Mouse (Mus musculus) heart, postnatal 36 days (tissue): Measurements from ENCODE around the gene Il1rap. TPM values are rescaled to one million over a fixed set of nuclear protein-coding genes. Genes with fewer than 3 reads are reported as not detected.

Source experiments
- DNase-seq, 2 experiments: peaks; one replicate each; pipeline ENCODE4 v3.0.0; 2021 to 2022
- intact Hi-C: fragments of 180-260 bp; cut with DNase I; formaldehyde crosslinking; loops from one replicate; pipeline ENCODE4 v1.15.1; 2025
- total RNA-seq, 2 experiments: library from RNA; stranded (reverse); gene quantifications; 2 replicates each; pipeline ENCODE4 v1.2.3; 2021

Gene Il1rap
- total RNA-seq, 2 experiments from 2014 or later = 3.9 to 4.1 TPM

- peak; percentile 21 to 25 for DNase-seq
- intact Hi-C loops = no loop called here
These were observed 141.0 kb downstream of the Il1rap start for GRCm38 (mm10) chr16:26722464-26722863.

DNA sequence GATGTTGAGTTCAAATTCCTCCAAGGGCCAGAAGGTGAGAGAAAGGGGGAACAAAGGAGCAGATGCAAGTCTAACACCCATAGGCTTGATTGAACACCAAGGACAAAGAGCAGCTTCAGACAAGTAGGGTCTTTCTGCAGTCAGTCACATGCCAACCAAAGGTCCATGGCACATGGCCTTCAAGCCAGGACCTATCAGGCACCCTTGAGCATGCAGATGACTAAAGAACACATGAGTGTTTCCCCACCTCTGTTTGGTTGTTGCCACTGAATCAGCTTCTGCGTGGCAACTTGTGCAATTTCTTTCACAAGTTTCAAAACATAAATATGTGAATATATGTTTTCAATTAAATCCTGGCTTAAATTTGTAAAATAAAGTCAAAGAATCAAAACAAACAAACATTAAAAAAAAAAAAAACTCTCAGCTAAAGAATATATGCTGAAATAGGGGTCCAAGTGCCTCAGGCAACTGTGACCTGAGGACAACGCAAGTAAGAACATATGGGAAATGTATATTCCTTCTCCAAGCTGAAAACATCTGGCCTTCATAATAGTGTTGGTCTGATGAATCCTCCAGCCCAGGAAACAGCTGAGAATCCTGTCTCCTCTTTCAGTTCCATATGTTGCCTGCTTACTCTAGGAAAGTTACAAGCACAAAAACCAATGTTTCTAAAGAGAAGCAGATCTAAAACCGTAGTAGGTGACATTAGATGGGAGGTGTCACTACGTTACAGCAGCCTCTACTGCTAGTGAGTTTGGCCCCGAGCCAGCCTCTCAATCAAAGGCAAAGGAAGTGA is 142.6 kb downstream of the Il1rap start:
- no peak for DNase-seq
- intact Hi-C loops = no loop called here

DNA sequence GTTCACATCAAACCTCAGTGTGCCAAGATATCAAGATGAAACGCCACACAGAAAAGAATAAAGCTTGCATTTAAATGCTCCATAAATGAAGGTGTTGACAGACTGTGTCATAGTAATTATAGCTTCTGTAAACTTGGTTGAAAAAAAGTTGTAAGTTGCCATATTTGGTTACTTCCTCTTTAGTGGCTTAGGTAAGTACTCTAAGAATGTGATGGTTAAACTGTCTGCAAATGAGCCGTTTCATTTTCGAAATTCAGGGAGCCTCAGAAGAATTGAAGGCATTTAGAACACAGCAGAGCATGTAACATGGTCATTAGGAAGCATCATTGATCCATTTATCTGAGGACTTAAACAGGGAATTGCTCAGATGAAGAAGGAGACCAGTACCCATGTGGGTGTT is 146.6 kb downstream of the Il1rap start:
- no peak for DNase-seq
- intact Hi-C loops = no loop called here

GRCm38 (mm10) chr16:26730941-26731340 is 149.4 kb downstream of the Il1rap start:
- intact Hi-C loops = no loop called here
- no peak for DNase-seq

DNA sequence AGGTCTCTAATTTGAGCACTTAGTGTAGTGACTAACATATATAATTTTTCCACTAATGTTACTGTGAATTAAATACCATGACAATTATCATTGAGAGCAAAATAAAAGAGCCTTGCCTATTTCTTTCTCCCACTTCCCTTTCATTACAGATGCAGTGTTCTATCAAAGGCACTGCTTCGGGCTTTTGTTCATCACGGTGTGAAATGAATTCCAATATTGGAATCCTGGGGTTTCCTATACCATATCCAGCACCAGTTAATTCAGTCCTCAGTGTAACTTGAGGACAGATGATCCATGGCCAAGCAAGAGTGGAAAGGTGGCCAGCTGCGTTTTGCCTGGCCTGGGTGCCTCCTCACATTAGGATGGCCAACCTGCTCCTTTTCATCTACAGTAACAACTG is 151.1 kb downstream of the Il1rap start:
- no peak for DNase-seq
- intact Hi-C loops = no loop called here

GRCm38 (mm10) chr16:26755381-26756155 is 174.1 kb downstream of the Il1rap start:
- intact Hi-C loops = no loop called here
- no peak for DNase-seq

DNA sequence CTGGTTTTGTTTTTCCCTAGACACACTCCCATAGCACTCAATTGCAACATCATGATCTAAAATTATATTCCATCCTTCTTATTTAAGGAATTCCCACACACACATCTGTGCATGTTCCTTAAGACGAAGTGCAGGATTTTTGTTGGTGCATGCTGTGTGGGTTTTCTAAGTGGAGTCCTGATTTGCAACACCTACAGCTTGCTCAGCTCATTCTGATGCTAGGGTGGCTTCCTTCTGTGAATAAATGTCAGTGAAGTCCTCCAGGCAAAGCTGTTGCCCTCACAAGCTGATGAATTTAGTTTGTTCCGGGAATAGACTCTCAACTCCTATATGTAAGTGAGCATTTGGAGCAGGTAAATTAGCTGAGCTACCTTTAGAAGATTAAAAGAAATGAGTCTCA is 194.5 kb downstream of the Il1rap start:
- DNase-seq = no peak
- intact Hi-C loops = no loop called here

DNA sequence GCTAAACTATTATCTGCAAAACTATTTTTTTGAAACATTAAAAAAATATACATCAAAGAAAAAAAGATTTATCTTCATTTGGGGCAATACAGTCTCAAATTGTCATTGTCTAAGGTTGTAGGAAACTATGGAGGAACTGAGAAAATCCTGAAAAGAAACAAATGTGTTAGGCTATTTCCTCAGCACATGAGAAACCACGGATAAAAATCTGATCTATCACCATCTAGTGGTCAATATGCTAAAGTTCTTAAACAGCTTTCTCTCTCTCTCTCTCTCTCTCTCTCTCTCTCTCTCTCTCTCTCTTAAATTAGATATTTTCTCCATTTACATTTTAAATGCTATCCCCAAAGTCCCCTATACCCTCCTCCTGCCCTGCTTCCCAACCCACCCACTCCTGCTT is 195.6 kb downstream of the Il1rap start:
- intact Hi-C loops = no loop called here
- no peak for DNase-seq

Other genes with a start within 250 kb of the Il1rap start
- under 1 TPM; 0.43 to 0.78 TPM for gene Cldn1, start 209.9 kb upstream of the Il1rap start, total RNA-seq
- not detected for gene Cldn16, start 118.6 kb upstream of the Il1rap start, total RNA-seq
- gene Tmem207, start 54.9 kb upstream of the Il1rap start, total RNA-seq = not detected